In the genomic region with DNA sequence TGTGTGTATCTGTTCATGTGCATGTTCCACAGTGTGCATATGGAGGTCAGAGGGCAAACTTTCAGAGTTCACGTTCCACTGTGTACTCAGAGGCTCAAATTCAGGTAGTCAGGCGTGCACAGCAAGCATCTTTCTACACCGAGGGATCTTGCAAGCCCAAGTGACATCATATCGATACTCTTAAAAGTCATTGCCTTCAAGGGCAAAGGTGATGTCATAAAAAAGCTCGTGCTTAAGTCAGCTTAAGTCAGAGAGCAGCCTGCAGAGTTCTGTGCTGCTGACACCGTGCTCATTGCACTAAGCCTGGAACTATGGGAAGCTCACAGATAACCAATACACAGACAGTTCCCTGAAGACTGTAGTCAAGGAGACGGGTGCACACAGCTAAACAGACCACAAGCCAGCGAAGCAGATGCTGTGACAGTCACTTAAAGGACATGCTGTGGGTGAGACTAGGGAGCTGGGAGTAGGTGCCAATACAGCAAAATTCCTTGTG, we compare ENCODE assay signal across 9 mouse cellular contexts.
DNase-seq lines count a peak whose midpoint lies in the region; ATAC-seq lines count a peak whose summit lies in the region.
"Had no signal": no experiment of that assay in that cellular context is flagged by ENCODE, and none has a peak within 500 bp of the region (broad histone marks: within the 10 kb centered on the region; RNA-seq: fewer than 3 reads in every experiment).

No protein-coding gene starts in this region.

- no peak overlapping the region for H3K9ac ChIP-seq in hindbrain, embryonic 15.5 days
- H3K9ac ChIP-seq in hindbrain, embryonic 11.5 days (ENCODE audit: low read depth, low read length), result no peak overlapping the region
- H3K9ac ChIP-seq: stomach, embryonic 15.5 days had no signal

- H3K36me3 ChIP-seq in hindbrain, embryonic 15.5 days, result no peaks in the 10 kb centered on the region
- no peaks in the 10 kb centered on the region for H3K36me3 ChIP-seq in hindbrain, embryonic 11.5 days (ENCODE audit: control insufficient read depth, insufficient read depth, low read length)
- H3K36me3 ChIP-seq: stomach, embryonic 15.5 days had no signal

- H3K27me3 ChIP-seq in hindbrain, embryonic 15.5 days, result no peaks in the 10 kb centered on the region
- H3K27me3 ChIP-seq in hindbrain, embryonic 11.5 days (ENCODE audit: control insufficient read depth, insufficient read depth, low read length), result no peaks in the 10 kb centered on the region
- H3K27me3 ChIP-seq: stomach, embryonic 15.5 days had no signal

- no peaks in the 10 kb centered on the region for H3K9me3 ChIP-seq in hindbrain, embryonic 15.5 days
- no peaks in the 10 kb centered on the region for H3K9me3 ChIP-seq in hindbrain, embryonic 11.5 days (ENCODE audit: control insufficient read depth, low read length)
- H3K9me3 ChIP-seq: stomach, embryonic 15.5 days had no signal

- DNase-seq in hindbrain, embryonic 11.5 days (ENCODE audit: low spot score), result no peak
- peak; percentile 38 to 68 for DNase-seq in frontal cortex, postnatal 36 days (ENCODE audit: low spot score in 2 of 2)
- DNase-seq in layer of hippocampus, adult 9-11 months, result peak; percentile 89
- DNase-seq in right cerebral cortex, postnatal 10 days (ENCODE audit: low spot score in 2 of 2), result peak; percentile 71 to 87
- no peak for DNase-seq in spleen, postnatal 14 days (ENCODE audit: low spot score in 2 of 2)
- no peak for DNase-seq in cerebellum, adult 9-10 months
- DNase-seq in adrenal gland, adult 18-20 months (ENCODE audit: low spot score in 2 of 2), result no peak

- WGBS in hindbrain, embryonic 15.5 days, result 54% methylated on average over 8 of the region's 8 CpGs
- WGBS in hindbrain, embryonic 11.5 days, result 68% methylated on average over 8 of the region's 8 CpGs

- H3K4me2 ChIP-seq in hindbrain, embryonic 15.5 days, result no peak overlapping the region
- H3K4me2 ChIP-seq in hindbrain, embryonic 11.5 days (replicated peaks; ENCODE audit: low read depth, low read length), result no peak overlapping the region
- H3K4me2 ChIP-seq: stomach, embryonic 15.5 days had no signal

- 0 out of 2 replicates have a peak, but pooled peaks cover 11% of the 10 kb centered on the region for H3K4me1 ChIP-seq in hindbrain, embryonic 15.5 days (replicated peaks)
- H3K4me1 ChIP-seq in hindbrain, embryonic 11.5 days (replicated peaks; ENCODE audit: control insufficient read depth, insufficient read depth, low read length), result no peaks in the 10 kb centered on the region
- H3K4me1 ChIP-seq: stomach, embryonic 15.5 days had no signal

- ATAC-seq in hindbrain, embryonic 15.5 days (ENCODE audit: low FRiP score, low read depth), result peak; percentile 80
- ATAC-seq in hindbrain, embryonic 11.5 days (ENCODE audit: low FRiP score), result no peak

- no peak overlapping the region for H3K27ac ChIP-seq in hindbrain, embryonic 15.5 days (replicated peaks)
- no peak overlapping the region for H3K27ac ChIP-seq in hindbrain, embryonic 11.5 days (ENCODE audit: low read depth, low read length)
- H3K27ac ChIP-seq: stomach, embryonic 15.5 days had no signal

- no peak overlapping the region for H3K4me3 ChIP-seq in hindbrain, embryonic 15.5 days
- H3K4me3 ChIP-seq in hindbrain, embryonic 11.5 days (ENCODE audit: low read depth, low read length), result no peak overlapping the region
- H3K4me3 ChIP-seq: stomach, embryonic 15.5 days had no signal

Comparison
In these comparisons a context has a peak if more than half of its experiments do, and no peak if none do; other contexts are left out.
1. DNase-seq: peak in frontal cortex, postnatal 36 days (2 of 2), layer of hippocampus, adult 9-11 months (single experiment) and right cerebral cortex, postnatal 10 days (2 of 2); none in hindbrain, embryonic 11.5 days (single experiment), spleen, postnatal 14 days (0 of 2), cerebellum, adult 9-10 months (single experiment) and adrenal gland, adult 18-20 months (0 of 2).